Mouse (Mus musculus): ENCODE results near the gene Nyx. TPM values are rescaled to one million over a fixed set of nuclear protein-coding genes. Genes with fewer than 3 reads are reported as not detected.
"Not testable (repeated sequence)": the region's sequence is repeated elsewhere in the genome, so short reads cannot be mapped to it uniquely, and the experiment has no call there.

The Nyx gene
- 0.06 and 0.11 TPM in 2 replicates for polyA plus RNA-seq (2012; rRNA removed)

- H3K27me3 ChIP-seq (replicated peaks; ENCODE audit: control insufficient read depth, insufficient read depth, low read length) = no peaks in the 10 kb centered on the region
- no peak for TF ChIP-seq POLR2A (IDR thresholded peaks at IDR 0.05; ENCODE audit: low read depth, low read length)
- no peak for TF ChIP-seq CTCF (conservative IDR thresholded peaks at IDR 0.05; ENCODE audit: insufficient read depth, insufficient read length, low read depth, low read length)
- H3K4me3 ChIP-seq (ENCODE audit: insufficient read depth, low read depth, low read length) = no peak within 1 kb of the TSS
- no peak for DNase-seq
- 94% methylated on average over 3 of the region's 3 CpGs for WGBS
- H3K4me1 ChIP-seq (ENCODE audit: control insufficient read depth, insufficient read depth, low read length) = no peaks in the 10 kb centered on the region
- H3K36me3 ChIP-seq (ENCODE audit: control insufficient read depth, insufficient read depth, low read length) = no peaks in the 10 kb centered on the region
- H3K27ac ChIP-seq (ENCODE audit: insufficient read depth, low read depth, low read length) = peak within 1 kb of the TSS; percentile 5; the same call in 1 of the 2 replicates
These were observed at the start of gene Nyx for GRCm38 (mm10) chrX:13465810-13466209. Gene Nyx (plus strand): TSS chrX:13466110.

- peak; percentile 14 for DNase-seq
- Histone ChIP-seq H3K27ac (ENCODE audit: insufficient read depth, low read depth, low read length) (no peak overlapping the region), H3K4me3 (ENCODE audit: insufficient read depth, low read depth, low read length) (no peak overlapping the region), H3K4me1 (ENCODE audit: control insufficient read depth, insufficient read depth, low read length) (no peaks in the 10 kb centered on the region), H3K27me3 (replicated peaks; ENCODE audit: control insufficient read depth, insufficient read depth, low read length) (no peaks in the 10 kb centered on the region), H3K36me3 (ENCODE audit: control insufficient read depth, insufficient read depth, low read length) (no peaks in the 10 kb centered on the region)
- TF ChIP-seq POLR2A (IDR thresholded peaks at IDR 0.05; ENCODE audit: low read depth, low read length) = no peak
- no peak for TF ChIP-seq CTCF (conservative IDR thresholded peaks at IDR 0.05; ENCODE audit: insufficient read depth, insufficient read length, low read depth, low read length)
- 51% methylated on average over 4 of the region's 4 CpGs for WGBS
These were observed 43.9 kb upstream of the Nyx start for GRCm38 (mm10) chrX:13422047-13422446.

DNA sequence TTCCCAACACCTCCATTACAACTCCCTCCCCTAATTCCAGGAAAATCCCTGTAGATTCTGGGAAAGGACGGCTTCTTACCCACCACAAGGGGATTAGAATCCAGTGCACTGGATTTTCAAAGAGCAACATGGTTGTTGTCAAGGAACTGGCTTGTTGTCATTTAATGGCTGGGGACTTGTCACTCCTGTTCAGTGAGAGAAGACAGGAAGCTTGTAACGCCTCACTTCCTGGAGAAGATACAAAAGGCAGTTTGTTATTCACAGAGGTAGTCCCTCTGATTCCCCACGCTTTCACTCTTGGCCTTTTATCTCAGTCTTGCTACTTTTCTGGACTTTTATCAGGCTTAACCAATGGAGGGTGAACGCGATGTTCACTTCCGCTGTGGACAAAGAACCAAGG is 34.5 kb upstream of the Nyx start:
- Histone ChIP-seq H3K4me3 (ENCODE audit: insufficient read depth, low read depth, low read length) (no peak overlapping the region), H3K27ac (ENCODE audit: insufficient read depth, low read depth, low read length) (no peak overlapping the region), H3K27me3 (replicated peaks; ENCODE audit: control insufficient read depth, insufficient read depth, low read length) (no peaks in the 10 kb centered on the region), H3K36me3 (ENCODE audit: control insufficient read depth, insufficient read depth, low read length) (no peaks in the 10 kb centered on the region), H3K4me1 (ENCODE audit: control insufficient read depth, insufficient read depth, low read length) (no peaks in the 10 kb centered on the region)
- WGBS = 75% methylated on average over 6 of the region's 6 CpGs
- TF ChIP-seq POLR2A (IDR thresholded peaks at IDR 0.05; ENCODE audit: low read depth, low read length) = no peak
- no peak for DNase-seq

DNA sequence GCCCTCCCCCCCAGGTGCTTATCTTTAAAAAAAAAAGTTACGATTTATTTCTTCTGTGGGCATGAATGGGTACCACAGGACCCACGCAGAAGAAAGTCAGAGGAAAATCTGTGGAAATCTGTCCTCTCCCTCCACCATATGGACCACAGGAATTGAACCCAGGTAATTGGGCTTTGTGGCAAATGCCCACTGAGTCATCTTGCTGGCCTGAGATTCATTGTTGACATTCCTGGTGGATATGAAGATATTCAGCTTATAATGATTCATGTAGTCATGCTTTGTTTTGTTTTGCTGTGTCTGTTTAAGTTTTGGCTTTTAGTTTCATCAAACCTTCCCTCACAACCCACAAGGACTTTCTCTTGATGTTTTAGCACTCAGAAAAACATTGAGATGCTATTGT is 29.9 kb upstream of the Nyx start:
- WGBS = 94% methylated on average over 2 of the region's 2 CpGs

DNA sequence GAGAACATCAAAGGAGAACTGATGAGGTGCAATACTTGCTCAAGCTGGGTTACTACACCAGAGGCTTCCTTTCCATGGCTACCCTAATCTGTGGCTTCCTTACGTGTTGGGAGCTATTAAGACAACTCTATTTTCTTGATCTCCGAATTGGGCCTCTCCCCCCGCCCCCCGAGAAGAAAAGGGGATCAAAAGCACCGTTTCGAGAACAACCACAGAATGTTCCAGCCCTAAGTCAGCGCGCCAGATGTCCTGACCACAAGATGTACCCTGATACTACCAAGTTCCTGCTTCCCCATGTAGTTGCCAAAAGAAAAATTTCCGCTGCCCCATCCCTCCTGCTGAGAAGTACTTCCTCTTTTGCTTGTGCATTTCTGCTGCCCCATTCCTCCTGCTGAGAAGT is 9.4 kb upstream of the Nyx start:
- not testable (repeated sequence) for H3K27ac ChIP-seq (ENCODE audit: insufficient read depth, low read depth, low read length); H3K4me1 ChIP-seq (ENCODE audit: control insufficient read depth, insufficient read depth, low read length); H3K27me3 ChIP-seq (replicated peaks; ENCODE audit: control insufficient read depth, insufficient read depth, low read length); DNase-seq; H3K36me3 ChIP-seq (ENCODE audit: control insufficient read depth, insufficient read depth, low read length); H3K4me3 ChIP-seq (ENCODE audit: insufficient read depth, low read depth, low read length)
- 96% methylated on average over 9 of the region's 9 CpGs for WGBS

More for the DNA sequence above, 29.9 kb upstream of the Nyx start:
- not testable (repeated sequence) for H3K27ac ChIP-seq (ENCODE audit: insufficient read depth, low read depth, low read length); H3K27me3 ChIP-seq (replicated peaks; ENCODE audit: control insufficient read depth, insufficient read depth, low read length); DNase-seq; H3K4me1 ChIP-seq (ENCODE audit: control insufficient read depth, insufficient read depth, low read length); H3K4me3 ChIP-seq (ENCODE audit: insufficient read depth, low read depth, low read length); H3K36me3 ChIP-seq (ENCODE audit: control insufficient read depth, insufficient read depth, low read length)

GRCm38 (mm10) chrX:13458766-13459165 is 7.1 kb upstream of the Nyx start:
- TF ChIP-seq POLR2A (IDR thresholded peaks at IDR 0.05; ENCODE audit: low read depth, low read length) (no peak), CTCF (conservative IDR thresholded peaks at IDR 0.05; ENCODE audit: insufficient read depth, insufficient read length, low read depth, low read length) (no peak)
- 83% methylated on average over 1 of the region's 1 CpGs for WGBS
- H3K27me3 ChIP-seq (replicated peaks; ENCODE audit: control insufficient read depth, insufficient read depth, low read length) = no peaks in the 10 kb centered on the region
- no peaks in the 10 kb centered on the region for H3K36me3 ChIP-seq (ENCODE audit: control insufficient read depth, insufficient read depth, low read length)
- no peak overlapping the region for H3K27ac ChIP-seq (ENCODE audit: insufficient read depth, low read depth, low read length)
- H3K4me1 ChIP-seq (ENCODE audit: control insufficient read depth, insufficient read depth, low read length) = no peaks in the 10 kb centered on the region
- no peak overlapping the region for H3K4me3 ChIP-seq (ENCODE audit: insufficient read depth, low read depth, low read length)
- DNase-seq = no peak

DNA sequence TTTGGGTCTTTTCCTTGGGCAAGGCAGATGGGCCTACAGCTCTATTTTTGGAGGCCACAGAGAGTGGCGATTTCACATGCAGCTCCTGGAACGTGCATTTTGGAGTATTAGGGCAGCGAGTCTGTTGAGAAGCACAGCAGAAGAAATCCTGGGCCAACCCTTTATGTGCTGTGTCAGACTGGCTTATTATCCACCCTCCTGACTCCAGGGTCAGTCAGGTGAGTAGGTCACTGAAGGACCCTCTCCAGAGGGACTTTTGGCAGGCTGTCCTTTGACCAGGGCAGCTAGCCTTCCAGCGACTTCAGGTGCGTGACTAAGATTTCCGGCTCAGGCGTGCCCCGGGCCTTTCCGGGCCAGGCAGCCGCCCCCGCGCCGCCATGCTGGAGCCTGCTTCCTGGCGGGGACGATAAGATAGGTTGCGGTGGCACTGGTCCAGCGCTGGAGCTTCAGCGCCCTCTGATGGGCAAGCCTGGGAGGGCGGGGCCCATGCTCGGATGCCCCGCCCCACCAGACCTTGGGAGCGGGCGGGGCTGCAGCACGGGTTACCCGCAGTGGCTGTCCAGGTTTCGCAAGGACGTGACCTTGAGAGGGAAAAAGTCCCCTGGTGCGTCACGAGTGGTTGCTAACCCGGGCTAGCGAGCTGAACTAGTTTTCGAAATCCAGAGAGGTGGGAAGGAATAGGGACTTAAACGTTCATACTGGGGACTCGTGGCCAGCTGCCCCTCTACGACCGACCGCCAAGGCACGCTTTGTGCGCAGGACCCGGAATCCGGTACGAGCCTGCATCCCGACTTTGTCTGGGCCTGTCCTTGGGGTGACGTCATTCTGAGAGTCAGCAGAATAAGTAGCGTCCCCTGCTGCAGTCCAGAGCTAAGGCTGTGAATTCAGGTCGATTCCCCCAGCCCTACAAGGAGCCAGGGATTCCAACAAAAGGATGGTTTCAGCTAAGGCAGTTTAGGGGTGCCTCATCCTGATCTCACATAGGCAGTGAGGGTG is 4.3 kb upstream of the Nyx start:
- 2% methylated on average over 46 of the region's 46 CpGs for WGBS
- TF ChIP-seq POLR2A (IDR thresholded peaks at IDR 0.05; ENCODE audit: low read depth, low read length) = peak; percentile 23
- peak; percentile 57 for TF ChIP-seq CTCF (conservative IDR thresholded peaks at IDR 0.05; ENCODE audit: insufficient read depth, insufficient read length, low read depth, low read length)
- Histone ChIP-seq H3K4me1 (ENCODE audit: control insufficient read depth, insufficient read depth, low read length) (no peaks in the 10 kb centered on the region), H3K36me3 (ENCODE audit: control insufficient read depth, insufficient read depth, low read length) (no peaks in the 10 kb centered on the region), H3K27ac (ENCODE audit: insufficient read depth, low read depth, low read length) (peak overlapping the region; percentile 92), H3K4me3 (ENCODE audit: insufficient read depth, low read depth, low read length) (peak overlapping the region; percentile 59), H3K27me3 (replicated peaks; ENCODE audit: control insufficient read depth, insufficient read depth, low read length) (no peaks in the 10 kb centered on the region)
- peak; percentile 92 for DNase-seq

Measured in kidney, adult 2 months (tissue).